Mouse (Mus musculus) ovary, postnatal 36 days (tissue): Measurements from ENCODE around the gene St6galnac6.

Experiments used
- DNase-seq: peaks from one replicate; pipeline ENCODE4 v3.0.0; 2022; ENCODE audit warnings: low spot score, mixed read lengths

The St6galnac6 gene

DNA sequence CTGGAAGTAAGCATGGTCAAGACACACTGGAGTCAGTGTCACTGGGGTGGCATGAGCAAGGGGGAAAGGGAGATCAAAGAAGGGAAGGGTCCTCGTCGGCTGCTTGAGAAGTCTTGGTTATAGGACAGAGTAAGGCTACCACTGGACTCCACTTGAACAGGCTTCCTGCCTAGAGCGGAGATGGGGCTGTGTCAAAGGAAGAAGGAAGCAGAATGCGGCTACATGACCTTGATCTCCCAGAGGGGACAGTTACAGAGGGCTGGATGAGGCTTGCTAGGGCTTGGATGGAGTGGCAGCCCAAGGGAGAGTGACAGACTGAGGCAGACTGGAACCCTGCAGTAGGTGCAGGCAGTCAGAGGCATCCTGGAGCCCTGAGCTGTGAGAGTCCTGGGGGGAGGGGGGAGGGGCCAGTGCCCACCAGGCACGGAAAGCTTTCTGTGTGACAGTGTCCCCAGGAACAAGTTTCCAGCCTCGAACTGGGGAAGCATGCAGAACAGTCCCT, 41.1 kb downstream of the St6galnac6 start:
- no peak for DNase-seq

DNA sequence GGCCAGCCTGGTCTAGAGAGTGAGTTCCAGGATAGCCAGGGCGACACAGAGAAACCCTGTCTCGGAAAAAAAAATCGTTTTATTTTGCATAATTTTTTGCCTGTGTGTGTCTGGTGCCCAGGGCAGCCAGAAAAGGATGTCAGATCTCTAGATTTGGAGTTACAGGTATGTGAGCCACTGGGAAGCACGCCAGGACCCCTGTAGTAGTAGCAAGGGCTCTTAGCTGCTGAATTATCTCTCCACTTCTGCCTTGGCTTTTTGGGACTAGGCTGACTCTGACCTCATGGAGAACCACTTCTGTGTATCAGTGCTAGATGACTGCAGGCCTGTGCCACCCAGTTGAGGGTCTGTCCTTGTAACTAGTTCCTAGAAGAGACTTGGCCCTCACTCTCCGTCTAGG, 42.3 kb downstream of the St6galnac6 start:
- no peak for DNase-seq

DNA sequence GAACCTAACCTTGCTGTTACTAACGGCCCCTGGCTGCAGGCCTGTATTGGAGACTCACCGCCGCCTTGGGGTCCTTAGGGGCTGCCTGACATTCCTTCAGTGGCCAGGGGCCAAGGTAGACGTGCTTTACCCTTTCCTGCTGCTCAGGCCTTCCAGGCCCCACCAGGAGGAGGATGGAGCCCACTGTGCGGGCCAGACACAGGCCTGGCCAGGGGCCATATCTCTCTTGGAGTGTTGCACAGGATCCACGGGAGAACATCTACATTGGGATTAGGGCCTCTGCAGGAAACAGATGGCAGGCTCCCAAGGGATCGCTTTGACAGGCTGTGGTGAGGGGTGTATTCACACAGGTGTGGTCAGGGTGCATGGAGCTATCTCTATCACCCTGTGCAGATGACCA, 43.3 kb downstream of the St6galnac6 start:
- DNase-seq: no peak

DNA sequence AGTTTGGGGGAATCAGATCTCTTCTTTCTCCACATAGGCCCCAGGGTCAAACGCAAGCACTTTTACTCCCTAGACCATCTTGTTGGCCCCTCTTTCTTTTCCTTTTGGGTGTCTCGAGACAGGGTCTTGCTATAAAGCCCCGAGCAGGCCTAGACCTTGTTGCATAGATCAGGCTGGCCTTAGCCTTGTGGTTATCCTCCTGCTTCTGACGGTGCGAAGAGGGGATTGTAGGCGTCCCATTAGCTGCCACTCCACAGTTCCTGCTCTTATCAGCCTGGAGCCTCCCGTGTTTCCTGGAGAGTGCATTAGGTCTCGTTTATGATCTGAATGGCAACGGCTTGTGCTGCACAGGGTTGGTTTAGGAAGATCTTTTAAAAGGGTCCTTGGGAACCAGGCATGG, 44.6 kb downstream of the St6galnac6 start:
- DNase-seq: no peak

DNA sequence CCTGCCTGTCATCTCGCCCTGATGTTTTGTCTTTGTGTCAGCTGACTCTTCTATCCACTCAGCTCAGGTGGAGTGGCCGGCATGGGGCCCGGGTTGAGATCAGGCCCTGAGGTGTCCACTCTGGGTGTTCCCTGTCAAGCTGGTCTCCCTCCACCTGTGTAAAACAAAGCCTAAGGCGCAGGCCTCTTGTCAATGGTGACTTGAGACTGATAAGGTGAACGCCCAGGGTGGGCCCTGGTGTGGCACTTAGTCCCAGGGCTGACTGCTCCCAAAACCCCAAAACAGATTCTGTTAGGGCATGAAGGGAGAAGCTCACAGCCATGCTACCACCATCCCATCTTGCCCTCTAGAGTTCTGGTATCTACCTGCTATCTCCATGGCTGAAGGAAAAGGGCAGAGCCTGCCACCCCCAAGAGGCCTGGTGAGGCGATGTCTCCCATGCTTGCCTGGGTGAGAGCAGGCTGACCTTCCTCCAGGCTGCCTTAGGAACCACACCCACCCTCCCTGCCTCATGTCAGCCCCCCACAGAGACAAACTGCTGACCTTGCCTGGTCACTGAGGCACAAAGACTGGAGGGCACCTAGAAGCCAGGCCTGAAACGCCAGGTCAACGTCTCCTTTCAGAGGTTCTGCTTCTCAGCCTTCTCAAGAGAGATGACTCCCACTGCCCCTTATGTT, 45.4 kb downstream of the St6galnac6 start:
- DNase-seq: no peak

DNA sequence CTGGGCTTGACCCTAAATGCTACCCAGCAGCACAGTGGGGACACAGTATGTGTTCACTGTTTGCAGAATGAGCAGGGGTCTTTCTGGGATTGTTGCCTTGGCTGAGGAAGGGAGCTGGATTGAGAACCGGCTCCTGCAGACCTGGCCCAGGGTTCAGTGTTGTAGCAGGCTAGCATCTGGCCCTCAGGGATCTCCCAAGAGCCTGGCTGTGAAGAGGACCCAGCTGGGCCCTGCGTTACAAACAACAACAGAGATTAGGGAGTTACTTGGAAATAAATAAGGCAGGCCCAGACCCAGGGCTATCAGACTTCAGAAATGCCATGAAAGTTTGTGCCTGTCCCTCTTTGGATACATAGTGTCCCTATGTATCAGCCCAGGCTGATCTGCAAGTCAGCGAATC, 46.1 kb downstream of the St6galnac6 start:
- no peak for DNase-seq

DNA sequence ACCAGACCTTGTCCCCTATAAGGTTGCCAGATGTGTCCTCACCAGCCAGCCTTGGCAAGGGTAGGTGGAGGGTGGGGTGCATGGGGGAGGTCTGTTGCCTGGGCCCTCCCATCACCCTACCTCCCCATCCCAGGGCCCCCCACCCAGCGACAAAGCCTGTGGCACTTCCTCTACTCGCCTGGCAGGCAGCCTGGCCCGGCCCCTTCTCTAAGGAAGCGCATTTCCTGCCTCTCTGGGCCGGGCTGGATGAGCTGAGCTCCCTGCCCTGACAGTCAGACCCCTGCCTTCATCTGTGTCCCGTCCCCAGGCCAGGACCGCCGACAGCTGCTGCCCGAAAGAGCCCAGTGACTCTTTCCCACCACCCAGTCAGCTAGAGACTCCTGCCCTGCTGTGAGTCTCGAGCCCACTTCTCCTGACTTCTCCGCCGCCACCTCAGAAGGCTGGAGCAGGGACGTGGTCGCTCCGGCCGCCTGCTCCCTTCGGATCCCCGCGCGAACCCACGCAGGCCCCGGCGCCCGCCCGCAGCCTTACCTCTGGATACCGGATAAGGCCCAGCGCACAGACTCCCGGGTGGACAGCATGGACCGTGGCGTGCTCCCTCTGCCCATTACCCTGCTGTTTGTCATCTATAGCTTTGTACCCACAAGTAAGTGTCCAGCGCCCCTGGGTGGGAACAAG, 47.0 kb downstream of the St6galnac6 start, which contains the start of gene Eng:
Gene Eng (plus strand): TSS at position 217 of the 678 bp plus-strand sequence.
- no peak for DNase-seq

DNA sequence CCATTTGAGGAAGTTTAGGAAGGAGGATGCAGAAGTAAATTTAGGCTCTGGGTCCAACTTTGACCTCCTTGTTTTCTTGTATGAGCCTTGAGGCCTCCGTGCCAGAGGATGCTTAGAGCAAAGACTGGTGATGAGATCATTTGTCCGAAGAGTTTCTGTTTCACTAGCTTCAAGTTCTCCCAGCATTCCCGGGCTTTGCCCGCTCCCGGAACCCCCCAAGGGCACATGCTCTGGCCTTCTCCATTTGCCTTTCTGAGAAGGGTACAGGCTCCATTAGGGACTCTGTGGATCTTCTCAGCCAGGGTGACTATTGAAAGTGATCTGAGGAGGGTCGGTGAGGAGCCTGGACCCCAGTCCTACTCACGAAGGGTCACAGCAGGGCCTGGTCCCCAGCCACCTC, 47.9 kb downstream of the St6galnac6 start:
- DNase-seq: no peak

DNA sequence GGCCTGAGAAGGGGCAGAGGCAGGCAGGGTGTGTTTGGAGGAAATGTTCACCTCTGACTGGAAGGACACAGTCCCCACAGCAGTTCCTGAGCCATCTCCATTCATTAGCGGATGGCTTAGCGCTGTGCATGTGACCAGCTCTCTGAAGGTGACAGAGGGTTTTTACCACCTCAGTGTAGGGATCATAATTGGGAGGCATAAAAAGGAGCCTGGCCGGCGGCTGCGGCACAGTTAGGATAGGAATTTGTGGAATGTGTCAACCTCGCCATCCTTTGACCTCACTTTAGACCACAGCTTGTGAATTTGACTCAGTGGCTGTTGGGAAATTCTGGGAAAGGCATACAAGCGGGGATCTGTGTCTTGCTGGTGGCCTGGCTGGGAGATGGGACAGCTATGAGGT, 54.3 kb downstream of the St6galnac6 start:
- DNase-seq: no peak

DNA sequence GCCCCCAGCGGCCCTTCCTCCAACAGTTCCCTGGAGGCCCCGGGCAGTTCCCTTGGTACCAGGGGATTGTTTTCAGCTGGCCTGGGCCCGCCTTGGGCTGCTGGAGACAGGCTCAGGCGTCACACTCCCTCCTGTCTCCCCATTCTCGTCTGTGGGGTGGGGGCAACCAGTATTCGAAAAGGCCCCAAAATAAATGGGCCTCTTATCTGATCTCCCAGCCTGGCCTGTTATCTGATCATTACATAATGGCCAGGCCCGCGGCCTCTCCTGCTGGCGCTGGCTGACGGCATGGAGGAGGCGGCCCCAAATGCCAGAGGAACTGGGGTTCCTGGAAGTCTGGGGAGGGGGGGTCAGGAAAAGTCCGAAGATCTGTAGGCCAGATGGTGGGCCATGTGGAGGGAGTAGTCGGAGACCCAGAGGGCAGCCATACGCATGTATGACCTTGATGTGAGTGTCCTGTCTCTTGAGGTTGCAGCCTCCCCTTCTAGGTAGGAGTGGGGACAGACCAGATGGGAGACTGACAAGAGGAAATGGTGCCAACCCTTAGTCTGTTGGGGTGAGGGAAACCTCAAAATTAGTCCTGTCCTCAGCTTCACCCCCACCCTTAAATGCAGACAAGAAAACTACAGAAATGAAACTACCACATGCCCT, 55.4 kb downstream of the St6galnac6 start:
- DNase-seq: no peak

DNA sequence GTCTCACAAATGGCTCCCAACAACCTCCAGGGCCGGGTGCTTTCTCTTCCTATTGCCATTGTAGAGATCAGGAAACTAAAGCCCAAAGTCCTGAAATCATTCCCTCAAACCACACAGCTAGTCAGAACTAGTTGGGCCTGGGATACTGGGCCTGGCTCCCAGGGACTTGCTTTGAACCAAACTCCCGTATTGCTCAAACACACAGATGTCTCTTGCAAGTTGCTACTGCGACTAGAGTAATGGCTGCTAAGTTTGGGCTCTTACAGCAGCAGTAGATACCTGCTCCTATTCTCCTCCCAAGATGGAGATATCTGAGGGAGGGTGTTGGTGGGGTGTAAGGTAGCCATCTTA, 55.9 kb downstream of the St6galnac6 start:
- DNase-seq: no peak

DNA sequence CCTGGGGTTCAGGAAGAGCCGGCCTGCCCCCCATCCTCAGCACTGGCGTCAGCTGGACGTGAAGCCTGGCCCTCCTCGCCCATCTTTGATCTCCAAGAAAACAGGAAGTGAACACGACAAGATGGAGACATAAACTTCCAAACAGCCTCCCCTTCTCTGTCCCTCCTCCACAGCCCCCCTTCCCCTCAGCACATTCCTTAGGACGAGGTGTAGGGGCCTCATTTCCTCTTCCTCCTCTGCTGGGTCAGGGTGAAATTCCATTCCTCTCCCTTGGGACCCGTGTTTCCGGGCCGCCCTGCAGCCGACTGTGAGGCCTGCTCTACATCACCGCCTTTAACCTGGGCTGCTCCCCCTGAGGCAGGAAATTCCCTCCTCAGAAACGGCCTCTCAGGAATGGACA, 56.3 kb downstream of the St6galnac6 start:
- DNase-seq: no peak

DNA sequence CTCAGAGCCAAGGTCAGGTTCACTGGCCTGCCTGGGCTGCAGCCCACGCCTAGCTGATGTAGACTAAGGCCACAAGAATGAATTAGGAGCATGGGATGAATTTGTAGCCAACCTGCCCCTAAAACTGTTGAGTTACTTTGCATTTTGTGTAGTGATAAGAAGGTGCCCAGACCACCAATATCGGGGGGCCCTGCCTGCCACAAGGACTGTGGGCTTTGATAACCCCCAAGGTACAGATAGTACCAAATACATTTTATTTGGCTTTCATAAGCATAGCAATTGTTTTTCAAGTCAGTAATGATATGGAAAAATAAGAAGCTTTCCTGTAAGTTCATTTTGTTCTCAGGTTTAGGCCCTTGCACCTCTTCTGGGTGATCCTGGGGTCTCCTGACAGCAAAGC, 59.4 kb downstream of the St6galnac6 start:
- no peak for DNase-seq

DNA sequence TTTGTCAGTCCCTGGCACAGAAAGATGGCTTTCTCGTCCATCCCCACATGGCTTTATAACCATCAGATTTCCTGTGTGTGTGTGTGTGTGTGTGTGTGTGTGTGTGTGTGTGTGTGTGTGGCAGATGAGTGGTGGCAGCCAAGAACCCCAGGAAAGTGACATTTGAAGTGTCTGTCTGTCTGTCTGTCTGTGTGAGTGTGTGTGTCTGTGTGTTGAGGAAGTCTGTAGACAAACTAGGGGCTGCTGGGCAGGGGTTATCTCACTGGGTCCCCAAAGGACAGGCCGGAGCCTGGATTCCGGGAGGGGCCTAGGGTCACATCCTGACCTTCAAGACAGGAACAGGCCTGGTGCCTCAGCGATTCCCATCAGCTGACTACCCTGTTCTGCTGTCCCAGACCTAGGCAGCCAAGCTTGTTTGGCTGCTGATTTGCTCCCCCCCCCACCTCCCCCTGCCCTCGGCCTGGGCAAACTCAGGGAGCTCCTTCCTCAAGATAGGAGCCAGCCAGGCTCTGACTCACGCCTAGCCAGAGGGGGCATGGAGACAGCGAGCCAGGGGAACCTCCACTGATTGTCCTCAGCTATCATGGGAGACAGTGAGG, 62.1 kb downstream of the St6galnac6 start:
- no peak for DNase-seq

DNA sequence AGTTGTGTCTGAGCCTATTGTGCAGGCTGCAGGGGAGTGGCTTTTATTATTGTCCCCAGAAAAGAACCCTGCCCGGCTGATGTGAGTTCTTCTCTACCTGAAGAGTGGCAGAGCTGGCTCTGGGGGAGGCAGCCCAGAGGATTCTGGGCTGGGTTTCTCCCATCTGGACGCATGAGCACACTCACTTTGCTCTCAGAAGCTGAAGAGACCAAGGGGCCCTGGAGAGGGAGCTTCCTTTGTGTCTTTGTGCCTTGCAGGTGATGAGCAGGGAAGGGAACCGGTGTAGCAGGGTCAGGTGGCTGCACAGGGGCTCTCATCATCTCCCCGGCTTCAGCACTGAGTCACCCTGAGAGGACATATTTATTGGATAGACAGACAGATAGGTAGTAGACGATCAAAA, 62.8 kb downstream of the St6galnac6 start:
- DNase-seq: no peak

DNA sequence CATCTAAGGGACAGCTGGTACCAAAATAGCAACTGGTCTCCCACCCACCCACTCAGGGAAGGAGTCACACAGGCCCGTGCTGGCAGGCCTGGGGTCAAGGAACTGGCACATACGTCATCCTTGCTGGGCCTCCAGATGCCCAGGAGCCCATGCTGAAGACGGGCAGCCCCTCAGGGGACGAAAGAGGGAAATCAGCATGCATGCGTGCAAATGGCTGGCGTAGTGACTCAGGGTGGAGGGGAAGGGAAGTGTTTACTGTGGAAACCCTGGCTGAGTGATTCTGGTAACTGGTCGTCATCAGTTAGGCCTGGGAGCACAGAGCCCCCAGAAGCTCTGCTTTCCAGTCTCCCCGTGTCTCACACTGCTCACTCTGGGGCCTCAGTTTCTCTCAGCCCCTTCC, 65.8 kb downstream of the St6galnac6 start:
- no peak for DNase-seq

DNA sequence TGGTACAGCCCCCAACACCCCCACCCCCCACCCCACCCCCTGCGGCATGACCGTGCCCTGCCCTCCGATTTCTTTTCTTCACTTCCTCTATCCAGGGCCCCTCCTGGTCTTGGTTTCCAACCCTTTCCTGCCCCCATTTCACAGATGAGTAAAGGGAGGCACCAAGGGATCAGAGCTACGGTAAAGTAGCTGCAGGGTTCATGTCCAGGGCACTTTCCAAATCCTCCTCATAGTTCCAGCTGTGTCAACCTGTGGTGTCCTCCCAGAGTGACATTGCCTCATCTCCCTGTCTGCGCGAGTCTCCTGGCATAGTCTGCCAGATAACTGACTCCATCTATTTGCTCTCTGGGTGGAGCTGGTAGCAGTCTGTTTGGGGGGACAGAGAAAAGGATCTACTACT, 66.3 kb downstream of the St6galnac6 start:
- no peak for DNase-seq

DNA sequence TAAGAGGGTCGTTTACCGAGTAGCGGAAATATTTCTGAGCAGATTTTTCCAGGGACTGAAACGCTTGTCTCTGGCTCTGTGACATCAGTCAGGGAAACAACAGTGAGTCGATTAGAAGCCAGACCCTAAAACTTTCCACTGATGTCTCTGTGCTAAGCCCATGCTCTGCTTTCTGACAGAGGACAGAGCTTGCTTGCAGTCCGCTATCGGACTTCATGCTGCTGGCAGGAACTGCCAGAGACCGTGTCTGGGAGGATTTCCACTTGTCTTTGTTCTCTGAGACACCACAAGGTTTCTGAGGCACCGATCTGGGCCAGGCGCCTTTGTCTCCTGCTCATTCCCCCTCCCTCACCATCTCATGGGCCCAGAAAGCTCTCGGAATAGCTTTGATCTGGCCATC, 68.3 kb downstream of the St6galnac6 start:
- DNase-seq: no peak

DNA sequence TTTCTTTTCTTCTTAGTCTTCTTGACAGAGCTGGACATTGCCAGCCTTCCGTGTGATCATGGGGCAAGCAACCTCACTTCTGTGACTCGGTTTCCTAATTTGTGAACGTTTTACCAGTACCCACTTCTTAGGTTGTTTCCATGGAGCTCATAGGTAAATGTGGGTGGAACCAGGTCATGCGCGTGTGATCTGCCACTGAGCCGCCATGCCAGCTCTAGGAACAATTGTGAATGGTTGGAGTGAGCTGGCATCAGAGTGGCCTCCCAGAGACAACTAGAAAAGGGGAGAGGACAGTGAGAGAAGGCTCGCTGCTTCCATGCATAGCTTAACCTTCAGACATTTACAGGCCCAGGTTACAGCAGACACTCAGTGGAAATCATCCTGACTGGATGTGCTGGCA, 68.7 kb downstream of the St6galnac6 start:
- DNase-seq: no peak

DNA sequence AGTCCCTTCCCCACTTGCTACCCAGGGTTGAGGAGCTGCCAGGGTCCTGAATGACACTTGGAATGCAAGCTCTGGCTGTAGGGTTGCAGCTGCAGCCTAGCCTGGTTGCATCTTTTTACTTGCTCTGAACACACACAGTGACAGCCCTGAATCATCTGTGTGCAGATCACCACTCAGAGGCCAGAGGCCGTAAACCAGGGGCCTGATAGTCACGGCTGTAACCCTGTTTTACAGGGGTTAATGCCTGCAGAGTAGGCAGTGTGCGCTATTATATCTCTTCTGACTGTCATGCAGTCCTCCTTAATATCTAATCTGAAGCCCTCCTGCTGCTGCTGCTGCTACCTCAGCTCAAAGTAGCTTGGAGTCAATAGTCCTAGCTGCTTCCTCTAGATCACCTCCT, 70.4 kb downstream of the St6galnac6 start:
- no peak for DNase-seq
